Mouse (Mus musculus) A20 (cell line): ENCODE results near the gene Zdhhc22.
A peak's percentile ranks its signal among the peaks of the same experiment; 100 is the strongest.

Source experiments
- DNase-seq: peaks from one replicate; pipeline ENCODE4 v3.0.0-alpha.2; 2011; ENCODE audit warnings: low read depth, low spot score

Gene Zdhhc22

GRCm38 (mm10) chr12:86961589-86962344 is 28.5 kb downstream of the Zdhhc22 start:
- DNase-seq: no peak

DNA sequence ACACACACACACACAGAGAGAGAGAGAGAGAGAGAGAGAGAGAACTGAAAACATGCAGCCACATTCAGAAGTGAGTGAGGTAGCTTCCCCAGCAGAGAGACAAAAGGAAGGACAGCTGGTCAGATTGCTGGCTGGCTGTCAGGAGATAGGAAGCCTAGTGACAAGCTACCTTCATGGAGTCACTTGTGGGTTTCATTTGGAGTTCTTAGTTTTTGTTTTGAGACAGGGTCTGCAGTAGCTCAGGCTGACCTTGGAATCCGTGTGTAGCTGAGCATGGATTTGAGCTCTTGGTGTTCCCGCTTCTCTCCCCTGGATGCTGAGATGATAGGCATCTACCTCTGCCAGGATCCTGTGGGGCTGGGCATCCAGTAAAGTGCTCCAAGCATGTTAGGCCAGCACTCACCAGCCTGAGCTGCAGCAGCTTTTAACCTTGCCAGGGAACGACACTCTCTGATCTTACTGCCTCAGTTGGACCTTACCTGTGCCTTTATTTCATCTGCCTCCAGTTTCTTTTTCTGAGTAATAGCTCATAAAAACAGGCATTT is 29.4 kb downstream of the Zdhhc22 start:
- DNase-seq: no peak

- DNase-seq: no peak
Measured at GRCm38 (mm10) chr12:86960138-86960537, 30.1 kb downstream of the Zdhhc22 start.

DNA sequence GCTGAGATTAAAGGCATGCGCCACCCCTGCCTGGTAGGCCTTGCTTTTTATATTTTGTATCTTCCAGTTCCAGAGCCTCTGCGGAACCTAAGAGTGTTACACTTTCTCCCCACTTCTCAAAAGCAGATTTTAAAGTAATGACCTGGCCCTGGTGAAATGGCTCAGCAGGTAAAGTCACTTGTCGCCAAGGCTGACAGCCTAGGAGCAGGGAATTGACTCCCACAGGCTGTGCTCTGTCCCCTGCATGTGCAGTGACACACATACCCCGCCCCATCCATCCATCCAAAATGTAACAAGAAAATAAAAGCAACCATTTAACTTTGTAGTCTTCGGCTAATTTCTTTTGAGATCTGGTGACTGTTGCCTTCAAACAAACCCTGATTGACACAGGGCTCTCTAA is 30.6 kb downstream of the Zdhhc22 start:
- no peak for DNase-seq

DNA sequence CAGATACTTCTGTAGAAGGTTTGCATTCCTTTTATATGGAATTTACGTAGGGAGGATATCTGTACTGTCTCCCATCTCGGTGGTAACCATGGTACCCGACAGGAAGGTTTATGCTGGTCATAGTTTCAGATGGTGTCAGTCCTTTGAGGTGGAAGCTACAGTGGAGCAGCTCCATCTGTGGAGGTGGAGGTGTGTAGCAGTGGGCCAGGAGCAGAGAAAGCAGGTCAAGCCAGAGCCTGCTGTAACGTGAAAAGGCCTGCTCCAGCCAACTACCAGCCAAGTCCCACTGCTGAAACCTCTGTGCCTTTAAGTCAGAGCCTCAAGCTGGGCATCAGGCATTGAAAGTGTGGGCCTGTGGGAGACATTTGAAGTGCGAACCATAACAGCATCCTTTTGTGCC is 31.7 kb downstream of the Zdhhc22 start:
- DNase-seq: no peak

GRCm38 (mm10) chr12:86955894-86956293 is 34.3 kb downstream of the Zdhhc22 start:
- no peak for DNase-seq

DNA sequence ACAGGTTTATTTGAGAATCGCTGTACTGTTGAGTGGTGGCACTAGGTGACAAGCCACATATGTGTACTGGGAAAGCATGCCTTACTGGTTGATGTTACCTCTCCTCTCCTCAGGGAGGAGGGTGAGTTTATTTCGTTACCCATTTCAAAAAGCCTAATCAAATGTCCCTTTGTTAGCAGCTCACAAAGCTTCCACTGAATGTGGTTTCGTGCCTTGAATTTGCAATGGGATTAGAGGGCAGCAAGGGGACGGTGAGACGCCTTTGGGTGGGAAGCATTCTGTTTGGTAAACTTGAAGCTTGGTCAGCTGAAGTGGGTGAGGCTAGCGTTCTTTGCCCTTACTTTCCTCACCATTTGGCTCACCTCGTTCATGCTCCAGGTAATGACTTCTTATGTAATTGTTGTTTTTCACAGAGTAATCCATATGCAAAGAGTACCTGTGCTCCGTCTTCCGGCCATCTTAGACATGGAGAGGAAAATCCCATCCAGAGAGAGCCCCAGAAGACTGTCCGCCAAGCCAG is 37.8 kb downstream of the Zdhhc22 start:
- no peak for DNase-seq

DNA sequence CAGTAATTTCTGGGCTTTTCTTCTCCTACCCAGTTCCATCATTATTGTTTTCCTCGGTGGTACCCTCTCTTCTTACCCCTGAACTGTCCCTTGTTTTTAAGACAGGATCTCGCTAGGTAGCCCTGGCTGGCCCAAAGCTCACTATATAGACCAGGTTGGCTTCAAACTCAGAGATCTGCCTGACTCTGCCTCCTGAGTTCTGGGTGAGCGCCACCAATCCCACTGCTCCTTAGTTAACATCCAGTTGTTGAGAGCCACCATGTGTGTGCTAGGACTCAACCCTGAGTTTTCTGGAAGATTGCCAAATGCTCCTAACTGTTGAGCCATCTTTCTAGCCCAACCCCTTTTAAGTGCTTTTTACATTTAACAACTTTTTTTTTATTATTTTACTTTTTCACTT is 39.3 kb downstream of the Zdhhc22 start:
- no peak for DNase-seq

DNA sequence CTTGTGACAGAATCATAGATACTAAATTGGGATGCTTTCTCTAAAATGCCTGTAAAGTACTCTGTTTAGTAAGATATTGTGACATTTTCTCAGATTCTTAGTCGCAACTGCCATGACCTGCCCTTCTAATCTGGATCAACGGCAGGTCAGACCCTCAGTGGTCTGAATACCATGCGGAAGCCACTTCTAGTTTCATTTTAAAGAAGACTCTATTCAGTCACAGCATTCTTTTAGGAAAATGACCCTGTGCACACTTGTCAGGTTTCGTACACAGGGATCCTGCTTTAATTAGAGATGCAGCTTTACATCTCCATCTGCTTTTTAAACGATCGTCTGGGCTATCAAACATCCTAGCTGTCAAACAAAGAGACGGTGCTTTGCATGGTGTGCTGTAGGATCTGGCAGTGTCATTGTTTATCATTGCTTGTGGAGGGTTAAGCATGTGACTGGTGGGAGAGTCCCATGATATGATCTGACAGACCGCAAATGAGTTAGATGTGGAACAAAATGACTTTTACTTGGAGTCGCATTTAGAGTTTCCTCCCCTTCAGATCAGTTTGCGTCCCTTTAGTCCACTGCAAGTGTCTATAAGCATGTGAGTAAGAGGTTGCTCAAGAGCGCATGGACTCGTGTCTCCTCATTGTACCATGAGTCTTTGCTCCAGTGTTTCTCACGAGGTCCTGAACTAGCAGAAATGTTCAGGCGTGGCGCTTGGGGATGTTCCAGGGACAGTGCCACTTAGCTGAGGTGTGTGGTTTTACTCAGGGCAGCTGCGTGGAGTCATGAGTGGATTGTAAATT is 39.9 kb downstream of the Zdhhc22 start:
- DNase-seq: peak; percentile 70

GRCm38 (mm10) chr12:86949501-86949900 is 40.7 kb downstream of the Zdhhc22 start:
- peak; percentile 81 for DNase-seq

DNA sequence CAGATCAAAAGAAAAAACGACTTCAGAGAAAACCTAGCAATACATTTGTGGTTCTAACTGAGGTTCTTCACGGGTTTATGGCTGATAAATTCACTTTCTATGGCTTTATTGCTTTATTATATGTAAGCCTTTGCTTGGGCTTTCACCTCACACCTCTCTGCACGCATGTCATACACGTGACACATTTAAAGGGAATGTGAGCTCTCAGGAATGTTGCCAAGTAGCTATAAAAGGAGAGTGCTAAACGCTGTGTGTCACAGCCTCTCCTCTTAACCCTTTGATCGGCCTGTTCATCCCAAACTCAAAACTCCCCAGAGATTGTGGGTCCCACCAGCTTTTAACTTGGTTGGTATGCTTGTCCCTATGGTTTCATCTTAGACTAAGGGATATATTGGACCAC is 41.6 kb downstream of the Zdhhc22 start:
- peak; percentile 45 for DNase-seq

DNA sequence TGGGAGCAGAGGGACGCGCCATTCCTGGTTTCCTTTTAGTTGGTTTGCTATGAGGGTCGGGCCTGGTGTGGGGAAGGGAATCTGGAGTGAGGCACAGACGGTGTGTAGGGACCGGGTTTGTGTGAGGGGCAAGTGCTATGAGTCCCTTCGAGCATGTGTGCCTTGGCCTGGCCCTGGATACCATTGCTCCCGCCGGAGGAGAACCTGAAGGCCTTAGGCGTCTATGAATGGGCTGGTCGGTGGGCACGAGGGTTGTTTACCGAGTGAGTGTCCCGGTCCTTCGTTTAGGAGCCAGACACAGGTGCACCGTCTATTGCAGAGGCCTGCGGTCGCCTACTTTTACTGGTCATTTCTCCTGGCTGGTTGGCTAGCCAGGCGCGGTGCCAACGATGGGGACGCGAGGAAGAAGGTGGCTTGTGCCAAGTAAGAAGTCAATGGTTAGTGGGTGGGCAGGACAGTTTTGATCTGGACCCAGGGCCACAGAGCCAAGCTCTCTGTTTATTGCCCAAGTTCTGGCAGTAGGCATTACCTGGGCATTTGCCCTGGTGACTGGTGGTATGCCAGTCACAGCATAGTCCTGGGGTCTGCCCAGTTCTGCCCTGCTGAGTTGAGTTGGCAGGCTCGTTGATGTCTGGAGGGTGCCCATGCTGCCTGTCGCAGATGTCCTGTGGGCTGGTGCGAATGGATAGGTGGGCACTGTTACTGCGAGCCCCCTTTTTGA is 42.4 kb downstream of the Zdhhc22 start:
- DNase-seq: peak; percentile 71

- DNase-seq: peak; percentile 99
Measured at GRCm38 (mm10) chr12:86946862-86947574, 43.2 kb downstream of the Zdhhc22 start, which contains the start of gene Cipc. TSS of gene Cipc (plus strand) at chr12:86947043.

DNA sequence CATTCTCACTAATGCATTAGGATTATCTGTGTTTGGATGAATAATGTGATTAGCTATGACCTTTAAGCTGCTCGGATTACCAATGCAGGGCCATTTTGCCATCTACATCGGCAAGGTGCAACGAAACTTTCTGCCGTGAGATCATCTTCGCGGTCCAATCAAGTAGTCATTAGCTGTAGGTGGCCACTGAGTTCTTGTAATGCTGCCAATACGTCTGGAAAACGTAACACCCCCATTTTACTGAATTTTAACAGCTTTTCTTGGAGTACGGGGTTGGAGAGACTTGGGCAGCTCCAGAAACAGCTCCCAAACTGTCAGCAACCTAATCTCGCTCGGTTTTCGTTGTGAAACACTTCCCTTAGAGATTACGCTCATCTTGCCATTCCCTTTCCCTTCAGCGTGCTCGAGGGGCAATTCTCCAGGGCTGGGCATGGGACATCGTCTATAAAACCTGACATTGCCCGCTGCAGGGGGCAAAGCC is 43.9 kb downstream of the Zdhhc22 start:
- DNase-seq: peak; percentile 71

DNA sequence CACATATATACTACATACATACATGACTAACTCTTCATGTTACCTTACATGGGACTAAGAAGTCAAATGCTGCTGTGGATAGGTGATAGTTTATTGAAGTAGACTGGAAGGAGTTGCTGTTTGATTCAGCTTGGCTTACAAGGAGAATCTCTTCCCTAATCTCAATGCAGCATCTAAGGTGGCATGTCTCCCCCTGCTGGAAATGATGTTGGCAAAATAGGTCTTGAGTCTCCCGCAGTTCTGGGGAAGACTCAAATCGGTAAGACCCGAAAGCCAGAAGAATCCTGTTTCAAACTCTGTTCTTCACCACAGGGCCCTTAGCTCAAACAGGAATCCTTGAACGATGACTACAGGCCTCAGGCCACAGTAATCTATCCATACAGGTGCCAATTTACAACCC is 45.1 kb downstream of the Zdhhc22 start:
- DNase-seq: peak; percentile 84

- DNase-seq: no peak
Measured at GRCm38 (mm10) chr12:86943421-86943820, 46.8 kb downstream of the Zdhhc22 start.

DNA sequence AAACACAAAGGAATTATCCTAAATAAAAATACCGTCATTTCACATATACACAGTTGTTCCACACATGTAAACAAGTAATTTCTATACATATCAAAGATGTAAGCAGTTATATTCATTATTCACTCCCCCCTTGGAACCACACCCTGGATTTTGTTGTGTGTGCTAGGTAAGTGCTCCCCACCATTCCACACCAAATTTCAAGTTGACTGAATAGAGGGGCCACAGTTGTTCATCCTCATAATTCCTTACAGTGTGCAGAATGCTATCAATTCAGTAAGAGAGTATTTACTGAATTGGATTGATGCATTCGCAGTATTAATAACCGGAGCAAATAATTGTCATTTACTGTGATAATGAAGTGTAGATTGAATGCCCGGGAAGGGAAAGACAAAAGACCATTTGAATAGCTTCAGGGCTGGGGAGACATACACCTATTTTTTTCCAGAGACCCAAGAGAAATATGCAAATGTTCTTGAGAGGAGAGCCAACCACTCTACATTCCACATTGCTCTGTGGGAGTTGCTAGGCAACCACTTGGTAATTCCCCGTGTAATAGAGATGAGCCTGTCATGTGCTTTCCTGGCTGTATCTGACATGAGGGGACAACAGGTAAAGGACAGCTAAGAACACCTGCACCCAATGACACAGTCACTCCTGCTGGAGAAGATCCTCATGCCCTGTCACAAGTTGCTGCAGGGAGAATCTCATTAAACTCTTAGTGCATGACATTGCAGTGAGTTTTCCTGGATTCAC is 48.3 kb downstream of the Zdhhc22 start:
- DNase-seq: peak; percentile 45

DNA sequence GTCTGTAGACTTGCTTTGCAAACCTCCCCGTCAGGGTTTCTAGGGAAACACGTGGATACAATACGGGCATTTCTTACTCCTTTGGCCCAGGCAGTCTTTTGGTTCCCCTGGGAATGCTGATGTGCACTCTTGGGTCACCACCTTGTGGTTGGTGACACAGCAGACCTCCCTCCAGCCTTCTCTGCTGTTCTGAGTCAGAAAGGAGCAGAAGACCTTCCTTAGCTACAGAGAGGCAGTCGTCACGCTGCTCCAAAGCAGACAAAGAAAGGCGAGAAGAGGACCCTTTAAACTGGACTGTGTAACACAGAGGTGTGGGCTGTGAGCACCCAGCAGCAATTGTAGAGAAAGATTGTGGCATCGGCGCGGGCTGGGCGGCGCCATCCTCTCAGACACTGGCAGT is 49.1 kb downstream of the Zdhhc22 start:
- DNase-seq: no peak

- DNase-seq: no peak
Measured at GRCm38 (mm10) chr12:86938571-86938970, 51.7 kb downstream of the Zdhhc22 start.
